Mouse (Mus musculus) testis, adult 2 months (tissue): ENCODE results near the gene Aldh1a3.

ENCODE experiments used
- CTCF ChIP-seq: fragments of 200-500 bp; IDR thresholded peaks from 2 replicates; pipeline ENCODE4 v1.5.1; 2012; ENCODE audit warnings: low read depth, mild to moderate bottlenecking, inconsistent platforms, low read length, moderate library complexity; ENCODE audit not compliant: control insufficient read depth, insufficient read depth, insufficient replicate concordance
- POLR2A ChIP-seq: fragments of 200-500 bp; IDR thresholded peaks from 2 replicates; pipeline ENCODE4 v1.6.1; 2012; ENCODE audit warnings: low read depth, mild to moderate bottlenecking, inconsistent platforms, low read length, moderate library complexity; ENCODE audit not compliant: control insufficient read depth

- TF ChIP-seq POLR2A = no peak
- TF ChIP-seq CTCF = no peak
Measured at GRCm38 (mm10) chr7:66397288-66397687, 30.0 kb downstream of the Aldh1a3 start.
